Mouse (Mus musculus) midbrain, embryonic 10.5 days (tissue): ENCODE data around the gene Gm11634. TPM values are rescaled to one million over a fixed set of nuclear protein-coding genes. Genes with fewer than 3 reads are reported as not detected.
A peak's percentile ranks its signal among the peaks of the same experiment; 100 is the strongest.
"Not testable (repeated sequence)": the region's sequence is repeated elsewhere in the genome, so short reads cannot be mapped to it uniquely, and the experiment has no call there.

Source experiments
- DNase-seq: peaks from one replicate; pipeline ENCODE4 v3.0.0-alpha.2; 2017; ENCODE audit warnings: low spot score
- H3K27ac ChIP-seq: fragments of 300-500 bp; sonication (generic); replicated peaks from 2 replicates; pipeline ENCODE4 v1.5.1; 2016; ENCODE audit warnings: mild to moderate bottlenecking
- H3K27me3 ChIP-seq: fragments of 300-500 bp; sonication (generic); 2 replicates; pipeline ENCODE4 v1.6.1; 2016; ENCODE audit warnings: low read depth, mild to moderate bottlenecking; ENCODE audit not compliant: poor library complexity, severe bottlenecking
- H3K36me3 ChIP-seq: fragments of 300-500 bp; sonication (generic); 2 replicates; pipeline ENCODE4 v1.6.1; 2016; ENCODE audit warnings: mild to moderate bottlenecking, moderate library complexity
- H3K4me1 ChIP-seq: fragments of 300-500 bp; sonication (generic); 2 replicates; pipeline ENCODE4 v1.6.1; 2016
- H3K4me3 ChIP-seq: fragments of 300-500 bp; sonication (generic); 2 replicates; pipeline ENCODE4 v1.5.1; 2016; ENCODE audit warnings: mild to moderate bottlenecking, moderate library complexity
- H3K9me3 ChIP-seq: fragments of 300-500 bp; sonication (generic); replicated peaks from 2 replicates; pipeline ENCODE4 v1.6.1; 2016; ENCODE audit warnings: mild to moderate bottlenecking
- WGBS: fragments of 180-500 bp; shearing (Covaris S2); methylation state at CpG from one replicate; pipeline ENCODE4 v1.1.7; 2016; 5-methylcytosine and 5-hydroxymethylcytosine counted together
- polyA plus RNA-seq: library from polyadenylated mRNA; unstranded; fragments of >200 nt; fragmentation: Nextera tagmentation; extraction: Ambion mirVana; gene quantifications from 2 replicates; pipeline ENCODE4 v1.2.1, GENCODE M21; 2016

Gm11634 gene
- 0.22 TPM in 1 of 2 replicates, not detected in the other for polyA plus RNA-seq

- Histone ChIP-seq H3K4me3 (no peak within 1 kb of the TSS), H3K27me3 (0 out of 2 replicates have a peak, but pooled peaks cover 6% of the 10 kb centered on the region), H3K27ac (no peak within 1 kb of the TSS), H3K4me1 (peaks cover 1% of the 10 kb centered on the region; the same call in 1 of the 2 replicates), H3K9me3 (no peaks in the 10 kb centered on the region), H3K36me3 (no peaks in the 10 kb centered on the region)
- WGBS: 83% methylated on average over 6 of the region's 6 CpGs
- DNase-seq: no peak
Measured at GRCm38 (mm10) chr11:101599156-101599555, at the start of gene Gm11634. Gene Gm11634 (minus strand): TSS chr11:101599256.

- H3K4me3 ChIP-seq, DNase-seq, H3K36me3 ChIP-seq, H3K27me3 ChIP-seq, H3K27ac ChIP-seq, H3K9me3 ChIP-seq: not testable (repeated sequence)
- peaks cover 10% of the 10 kb centered on the region for H3K4me1 ChIP-seq
- WGBS: 95% methylated on average over 10 of the region's 10 CpGs
Measured at GRCm38 (mm10) chr11:101647093-101647492, 48.0 kb upstream of the Gm11634 start.

- not testable (repeated sequence) for H3K36me3 ChIP-seq, H3K9me3 ChIP-seq, H3K27me3 ChIP-seq
- peak overlapping the region; percentile 44 for H3K4me3 ChIP-seq
- H3K4me1 ChIP-seq: peaks cover 10% of the 10 kb centered on the region
- peak overlapping the region; percentile 94 for H3K27ac ChIP-seq
- WGBS: 16% methylated on average over 16 of the region's 16 CpGs
- peak; percentile 47 for DNase-seq
Measured at GRCm38 (mm10) chr11:101646283-101646794, 47.3 kb upstream of the Gm11634 start.

GRCm38 (mm10) chr11:101645411-101646282 is 46.6 kb upstream of the Gm11634 start:
- WGBS: under 1% methylated on average over 44 of the region's 56 CpGs
- H3K36me3 ChIP-seq, H3K27me3 ChIP-seq, H3K9me3 ChIP-seq: not testable (repeated sequence)
- Histone ChIP-seq H3K27ac (peak overlapping the region; percentile 94), H3K4me3 (peak overlapping the region; percentile 44), H3K4me1 (peaks cover 14% of the 10 kb centered on the region)
- DNase-seq: peak; percentile 83

GRCm38 (mm10) chr11:101645043-101645410 is 46.0 kb upstream of the Gm11634 start:
- H3K36me3 ChIP-seq, H3K4me3 ChIP-seq, H3K27me3 ChIP-seq, H3K9me3 ChIP-seq, H3K27ac ChIP-seq, DNase-seq: not testable (repeated sequence)
- 7% methylated on average over 4 of the region's 4 CpGs for WGBS
- H3K4me1 ChIP-seq: peaks cover 15% of the 10 kb centered on the region

GRCm38 (mm10) chr11:101644591-101644990 is 45.5 kb upstream of the Gm11634 start:
- WGBS: 59% methylated on average over 3 of the region's 3 CpGs
- no peak for DNase-seq
- H3K4me1 ChIP-seq: peaks cover 15% of the 10 kb centered on the region
- H3K27me3 ChIP-seq: no peaks in the 10 kb centered on the region
- H3K9me3 ChIP-seq: no peaks in the 10 kb centered on the region
- no peak overlapping the region for H3K4me3 ChIP-seq
- H3K36me3 ChIP-seq: no peaks in the 10 kb centered on the region
- no peak overlapping the region for H3K27ac ChIP-seq

GRCm38 (mm10) chr11:101642931-101643330 is 43.9 kb upstream of the Gm11634 start:
- 54% methylated on average over 5 of the region's 5 CpGs for WGBS
- Histone ChIP-seq H3K27ac (no peak overlapping the region), H3K4me1 (peaks cover 15% of the 10 kb centered on the region), H3K27me3 (no peaks in the 10 kb centered on the region), H3K36me3 (no peaks in the 10 kb centered on the region), H3K9me3 (no peaks in the 10 kb centered on the region), H3K4me3 (no peak overlapping the region)
- DNase-seq: no peak

GRCm38 (mm10) chr11:101641710-101642642 is 42.9 kb upstream of the Gm11634 start:
- H3K27me3 ChIP-seq, H3K36me3 ChIP-seq, H3K4me3 ChIP-seq, H3K9me3 ChIP-seq: not testable (repeated sequence)
- DNase-seq: peak; percentile 76
- Histone ChIP-seq H3K4me1 (peaks cover 15% of the 10 kb centered on the region), H3K27ac (peak overlapping the region; percentile 87)
- 8% methylated on average over 15 of the region's 26 CpGs for WGBS

GRCm38 (mm10) chr11:101640857-101641709 is 42.0 kb upstream of the Gm11634 start:
- Histone ChIP-seq H3K4me1 (peaks cover 12% of the 10 kb centered on the region), H3K27ac (peak overlapping the region; percentile 87), H3K4me3 (peak overlapping the region; percentile 47)
- not testable (repeated sequence) for H3K9me3 ChIP-seq, H3K27me3 ChIP-seq, H3K36me3 ChIP-seq
- peak; percentile 80 for DNase-seq
- 6% methylated on average over 53 of the region's 53 CpGs for WGBS

GRCm38 (mm10) chr11:101639761-101640160 is 40.7 kb upstream of the Gm11634 start:
- H3K36me3 ChIP-seq: peaks cover 16% of the 10 kb centered on the region
- H3K27me3 ChIP-seq: no peaks in the 10 kb centered on the region
- 92% methylated on average over 4 of the region's 4 CpGs for WGBS
- H3K27ac ChIP-seq: no peak overlapping the region
- H3K4me1 ChIP-seq: peaks cover 12% of the 10 kb centered on the region
- no peak for DNase-seq
- no peak overlapping the region for H3K4me3 ChIP-seq
- H3K9me3 ChIP-seq: no peaks in the 10 kb centered on the region

GRCm38 (mm10) chr11:101635660-101636059 is 36.6 kb upstream of the Gm11634 start:
- H3K4me3 ChIP-seq: no peak overlapping the region
- H3K27ac ChIP-seq: no peak overlapping the region
- no peaks in the 10 kb centered on the region for H3K27me3 ChIP-seq
- no peaks in the 10 kb centered on the region for H3K9me3 ChIP-seq
- 81% methylated on average over 10 of the region's 10 CpGs for WGBS
- DNase-seq: no peak
- peaks cover 4% of the 10 kb centered on the region for H3K4me1 ChIP-seq
- H3K36me3 ChIP-seq: peaks cover 35% of the 10 kb centered on the region
